Mouse (Mus musculus) kidney, adult 2 months (tissue): Measurements from ENCODE around the gene Fancg. TPM values are rescaled to one million over a fixed set of nuclear protein-coding genes. Genes with fewer than 3 reads are reported as not detected.

ENCODE experiments used
- DNase-seq: peaks from one replicate; pipeline ENCODE4 v3.0.0; 2021
- H3K27ac ChIP-seq: fragments of 200-500 bp; 2 replicates; pipeline ENCODE4 v1.5.1; 2012; ENCODE audit warnings: low read depth, low read length, control low read depth, inconsistent platforms; ENCODE audit not compliant: insufficient read depth
- H3K27me3 ChIP-seq: fragments of 200-500 bp; replicated peaks from 2 replicates; pipeline ENCODE4 v1.6.1; 2012; ENCODE audit warnings: mild to moderate bottlenecking, moderate library complexity, low read length, inconsistent platforms; ENCODE audit not compliant: control insufficient read depth, insufficient read depth
- H3K36me3 ChIP-seq: fragments of 200-500 bp; 2 replicates; pipeline ENCODE4 v1.6.1; 2012; ENCODE audit warnings: mild to moderate bottlenecking, moderate library complexity, low read length, inconsistent platforms; ENCODE audit not compliant: control insufficient read depth, insufficient read depth
- H3K4me1 ChIP-seq: fragments of 200-500 bp; 2 replicates; pipeline ENCODE4 v1.6.1; 2011; ENCODE audit warnings: low read length; ENCODE audit not compliant: control insufficient read depth, insufficient read depth
- H3K4me3 ChIP-seq: fragments of 200-500 bp; 2 replicates; pipeline ENCODE4 v1.5.1; 2011; ENCODE audit warnings: mild to moderate bottlenecking, low read depth, low read length, control low read depth; ENCODE audit not compliant: insufficient read depth
- CTCF ChIP-seq: fragments of 200-500 bp; conservative IDR thresholded peaks from 2 replicates; pipeline ENCODE4 v1.5.1; 2011; ENCODE audit warnings: low read depth, mild to moderate bottlenecking, control low read depth, low read length, moderate library complexity, mixed read lengths; ENCODE audit not compliant: insufficient read depth, insufficient read length
- POLR2A ChIP-seq: fragments of 200-500 bp; IDR thresholded peaks from one replicate; pipeline ENCODE4 v1.6.1; 2011; ENCODE audit warnings: low read depth, low read length, control low read depth
- WGBS: fragments of 180-500 bp; shearing (Covaris S2); methylation state at CpG from one replicate; pipeline ENCODE4 v1.1.7; 2018; 5-methylcytosine and 5-hydroxymethylcytosine counted together
- polyA plus RNA-seq: library from polyadenylated mRNA; depleted of rRNA; stranded (reverse); fragments of >200 nt; gene quantifications from 2 replicates; pipeline ENCODE4 v1.2.3, GENCODE M21; 2012

Gene Fancg
- polyA plus RNA-seq, 1 experiment = 6.8 TPM

- H3K4me3 ChIP-seq = no peak overlapping the region
- TF ChIP-seq CTCF (peak; percentile 60), POLR2A (no peak)
- DNase-seq = peak; percentile 91
- H3K27ac ChIP-seq = no peak overlapping the region
- H3K27me3 ChIP-seq = no peaks in the 10 kb centered on the region
- no peaks in the 10 kb centered on the region for H3K36me3 ChIP-seq
- H3K4me1 ChIP-seq = peaks cover 3% of the 10 kb centered on the region
- 7% methylated on average over 5 of the region's 5 CpGs for WGBS
Measured at GRCm38 (mm10) chr4:43047231-43047630, 36.9 kb upstream of the Fancg start.

GRCm38 (mm10) chr4:43046607-43047006, 36.3 kb upstream of the Fancg start:
- Histone ChIP-seq H3K36me3 (no peaks in the 10 kb centered on the region), H3K27me3 (no peaks in the 10 kb centered on the region), H3K4me3 (no peak overlapping the region), H3K27ac (0 out of 2 replicates have a peak overlapping the region, but pooled peaks have one; percentile 29), H3K4me1 (peaks cover 3% of the 10 kb centered on the region)
- DNase-seq = no peak
- 49% methylated on average over 5 of the region's 5 CpGs for WGBS
- TF ChIP-seq POLR2A (no peak), CTCF (no peak)

GRCm38 (mm10) chr4:43045659-43046302, 35.5 kb upstream of the Fancg start, which contains the start of gene Fam214b:
Fam214b (minus strand) TSS chr4:43046220.
- peak; percentile 100 for DNase-seq
- Histone ChIP-seq H3K36me3 (no peaks in the 10 kb centered on the region), H3K4me3 (peak within 1 kb of the TSS; percentile 74), H3K27ac (peak within 1 kb of the TSS; percentile 85), H3K4me1 (peaks cover 3% of the 10 kb centered on the region), H3K27me3 (no peaks in the 10 kb centered on the region)
- TF ChIP-seq POLR2A (no peak), CTCF (no peak)
- WGBS = under 1% methylated on average over 33 of the region's 33 CpGs

GRCm38 (mm10) chr4:43045285-43045658, 35.0 kb upstream of the Fancg start:
- WGBS = 3% methylated on average over 13 of the region's 13 CpGs
- peak overlapping the region; percentile 63 for H3K4me3 ChIP-seq
- peaks cover 3% of the 10 kb centered on the region for H3K4me1 ChIP-seq
- TF ChIP-seq CTCF = no peak
- TF ChIP-seq POLR2A = no peak
- no peaks in the 10 kb centered on the region for H3K27me3 ChIP-seq
- no peak for DNase-seq
- peak overlapping the region; percentile 85 for H3K27ac ChIP-seq
- no peaks in the 10 kb centered on the region for H3K36me3 ChIP-seq

GRCm38 (mm10) chr4:43044673-43045072, 34.4 kb upstream of the Fancg start:
- TF ChIP-seq POLR2A (no peak), CTCF (no peak)
- H3K27ac ChIP-seq = peak overlapping the region; percentile 85
- peak overlapping the region; percentile 63 for H3K4me3 ChIP-seq
- DNase-seq = peak; percentile 74
- H3K4me1 ChIP-seq = peaks cover 4% of the 10 kb centered on the region
- H3K36me3 ChIP-seq = no peaks in the 10 kb centered on the region
- no peaks in the 10 kb centered on the region for H3K27me3 ChIP-seq
- 17% methylated on average over 4 of the region's 4 CpGs for WGBS

GRCm38 (mm10) chr4:43043644-43044357, 33.5 kb upstream of the Fancg start:
- peak overlapping the region; percentile 85 for H3K27ac ChIP-seq
- H3K4me1 ChIP-seq = peaks cover 12% of the 10 kb centered on the region
- peak; percentile 81 for DNase-seq
- H3K27me3 ChIP-seq = no peaks in the 10 kb centered on the region
- TF ChIP-seq CTCF = no peak
- no peak for TF ChIP-seq POLR2A
- WGBS = 31% methylated on average over 7 of the region's 7 CpGs
- no peak overlapping the region for H3K4me3 ChIP-seq
- H3K36me3 ChIP-seq = no peaks in the 10 kb centered on the region

- no peaks in the 10 kb centered on the region for H3K36me3 ChIP-seq
- H3K27ac ChIP-seq = no peak overlapping the region
- H3K4me1 ChIP-seq = peaks cover 15% of the 10 kb centered on the region
- 71% methylated on average over 9 of the region's 9 CpGs for WGBS
- no peak overlapping the region for H3K4me3 ChIP-seq
- TF ChIP-seq CTCF (no peak), POLR2A (no peak)
- DNase-seq = no peak
- H3K27me3 ChIP-seq = no peaks in the 10 kb centered on the region
Measured at GRCm38 (mm10) chr4:43040881-43041547, 30.7 kb upstream of the Fancg start.
